Mouse (Mus musculus) c-Kit-positive CD71-positive TER-119-positive erythroid progenitor cells, embryonic 14.5 days (primary cell): ENCODE data around the gene Rapgef3.

Source experiments
- DNase-seq: peaks from one replicate; pipeline ENCODE4 v3.0.0-alpha.2; 2013; ENCODE audit warnings: low spot score

Rapgef3 gene

GRCm38 (mm10) chr15:97746278-97746677 lies 21.5 kb downstream of the Rapgef3 start:
- no peak for DNase-seq

- no peak for DNase-seq
These were observed 22.4 kb downstream of the Rapgef3 start for GRCm38 (mm10) chr15:97745331-97745730.

GRCm38 (mm10) chr15:97744930-97745329 lies 22.8 kb downstream of the Rapgef3 start:
- no peak for DNase-seq

GRCm38 (mm10) chr15:97743961-97744525 lies 23.7 kb downstream of the Rapgef3 start:
- DNase-seq: no peak

- DNase-seq: no peak
These were observed 24.6 kb downstream of the Rapgef3 start for GRCm38 (mm10) chr15:97743210-97743609.

- no peak for DNase-seq
These were observed 25.2 kb downstream of the Rapgef3 start for GRCm38 (mm10) chr15:97742600-97742999.

- no peak for DNase-seq
These were observed 25.7 kb downstream of the Rapgef3 start for GRCm38 (mm10) chr15:97742074-97742473.

- DNase-seq: no peak
These were observed 26.1 kb downstream of the Rapgef3 start for GRCm38 (mm10) chr15:97741662-97742061.

DNA sequence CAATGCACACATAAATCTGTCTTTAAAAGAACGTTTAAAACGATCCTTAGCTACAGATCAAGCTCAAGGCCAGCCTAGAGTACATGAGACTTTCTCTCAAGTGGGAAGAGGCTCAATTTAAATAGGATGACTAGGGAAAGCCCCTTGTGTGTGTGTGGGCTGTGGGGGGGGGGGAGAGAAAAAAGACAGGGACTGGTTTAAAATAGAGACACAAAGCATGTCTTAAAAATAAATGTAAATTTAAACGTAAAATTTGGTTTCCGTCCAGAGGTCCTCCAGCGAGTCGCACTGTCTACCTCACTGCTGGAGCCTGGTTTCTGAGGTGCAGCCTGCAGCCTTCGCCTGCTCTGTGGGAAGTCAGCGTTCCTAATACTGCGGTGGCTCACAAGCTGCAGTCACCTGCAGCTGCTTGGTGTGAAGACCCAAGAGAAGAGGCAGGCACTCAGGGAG lies 27.5 kb downstream of the Rapgef3 start:
- no peak for DNase-seq

GRCm38 (mm10) chr15:97738923-97739322 lies 28.8 kb downstream of the Rapgef3 start:
- DNase-seq: no peak

- no peak for DNase-seq
These were observed 35.8 kb downstream of the Rapgef3 start for GRCm38 (mm10) chr15:97731988-97732387.

DNA sequence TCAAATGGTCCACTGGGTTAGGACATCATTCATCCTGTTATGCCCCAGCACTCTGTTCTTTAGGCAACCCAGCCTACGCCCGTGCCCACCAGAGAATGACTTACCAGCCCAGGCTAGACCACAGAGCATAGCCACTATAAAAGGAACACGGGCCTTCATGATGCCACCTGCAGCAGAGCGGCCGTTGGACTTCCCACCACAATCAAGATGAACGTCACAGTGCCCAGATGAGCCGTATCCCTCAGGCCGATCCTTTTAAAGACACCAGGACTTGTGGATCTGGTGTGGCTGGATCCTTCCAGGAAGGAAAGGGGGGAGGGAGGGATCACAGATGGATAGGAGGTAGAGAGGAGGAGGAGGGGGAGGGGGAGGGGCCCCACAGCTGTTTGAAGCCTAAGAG lies 36.7 kb downstream of the Rapgef3 start, which contains the start of gene Endou:
Gene Endou (minus strand): TSS at position 229 of the 400 bp plus-strand sequence.
- DNase-seq: no peak

DNA sequence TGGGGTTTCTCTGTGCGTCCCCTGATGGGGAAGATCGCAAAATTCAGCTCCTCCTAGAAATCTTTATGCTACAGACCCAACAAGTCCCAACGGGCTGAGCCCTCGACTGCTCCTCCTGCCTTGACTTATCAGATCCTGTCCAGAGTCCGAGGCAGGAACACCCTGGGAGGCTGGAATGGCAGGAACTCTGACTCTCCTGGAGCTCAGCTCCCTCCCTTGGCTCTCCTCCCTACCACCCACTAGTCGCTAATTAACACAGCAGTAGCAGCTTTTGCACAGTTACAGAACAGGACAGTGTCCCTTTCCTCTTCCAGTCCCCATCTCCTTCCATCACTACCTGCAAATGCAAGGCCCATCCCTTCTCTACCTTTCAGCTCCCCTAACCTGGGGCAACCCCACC lies 37.4 kb downstream of the Rapgef3 start:
- DNase-seq: no peak

DNA sequence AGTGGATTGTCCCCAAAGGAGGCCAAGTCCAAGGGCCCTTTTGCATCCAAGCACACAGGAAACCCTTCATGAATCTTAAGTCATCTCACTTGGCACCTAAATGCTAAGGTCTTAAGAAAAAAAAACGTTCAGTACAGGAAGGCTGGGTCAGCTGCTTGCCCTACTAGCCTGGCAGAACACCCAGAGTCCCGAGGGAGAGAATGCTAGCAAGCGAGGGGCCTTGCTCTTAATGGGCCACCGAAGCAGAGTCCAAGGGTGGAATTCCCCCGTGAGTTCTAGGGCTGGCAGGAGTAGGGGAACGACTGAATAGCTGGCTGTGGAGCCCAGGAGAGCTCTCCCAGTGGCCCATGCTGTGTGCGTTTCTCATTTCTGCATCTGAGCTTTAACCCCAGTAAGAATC lies 39.0 kb downstream of the Rapgef3 start:
- no peak for DNase-seq

GRCm38 (mm10) chr15:97728394-97728793 lies 39.4 kb downstream of the Rapgef3 start:
- no peak for DNase-seq

DNA sequence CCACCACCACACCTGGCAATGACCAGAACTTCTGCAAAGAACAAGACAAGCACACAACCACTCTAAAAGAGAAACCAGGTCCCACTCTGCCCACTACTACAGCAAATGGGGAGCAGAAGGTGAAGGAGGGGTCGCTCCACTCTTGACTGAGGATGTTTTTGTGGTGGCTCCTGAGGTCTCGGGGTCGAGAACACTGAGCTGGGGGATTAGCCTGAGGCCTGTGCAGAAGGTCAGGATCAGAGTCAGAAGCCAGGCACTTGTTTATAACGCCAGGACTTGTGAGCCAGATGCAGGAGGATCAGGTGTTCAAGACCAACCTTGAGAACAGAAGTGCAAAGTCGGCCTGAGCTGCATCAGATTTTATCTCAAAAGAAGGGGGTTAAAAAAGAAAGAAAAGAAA lies 40.3 kb downstream of the Rapgef3 start:
- DNase-seq: no peak

DNA sequence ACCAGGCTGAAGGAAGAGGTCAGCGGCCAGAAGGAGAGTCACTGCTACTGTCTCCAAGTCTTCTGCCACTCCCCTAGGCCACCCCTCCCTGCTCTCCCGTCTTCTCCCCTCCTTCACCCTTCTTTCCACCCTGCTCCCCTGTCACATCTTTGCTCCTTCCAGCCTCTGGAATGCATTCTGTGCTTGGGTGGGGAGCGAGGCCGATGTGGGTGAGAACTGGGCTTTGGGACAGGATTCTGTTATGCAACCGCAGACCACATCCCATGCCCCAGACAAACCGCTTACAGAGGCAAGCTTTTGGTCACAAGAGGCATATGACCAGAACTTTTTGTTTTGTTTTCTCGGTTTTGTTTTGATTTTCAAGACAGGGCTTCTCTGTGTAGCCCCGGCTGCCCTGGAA lies 40.7 kb downstream of the Rapgef3 start:
- no peak for DNase-seq

DNA sequence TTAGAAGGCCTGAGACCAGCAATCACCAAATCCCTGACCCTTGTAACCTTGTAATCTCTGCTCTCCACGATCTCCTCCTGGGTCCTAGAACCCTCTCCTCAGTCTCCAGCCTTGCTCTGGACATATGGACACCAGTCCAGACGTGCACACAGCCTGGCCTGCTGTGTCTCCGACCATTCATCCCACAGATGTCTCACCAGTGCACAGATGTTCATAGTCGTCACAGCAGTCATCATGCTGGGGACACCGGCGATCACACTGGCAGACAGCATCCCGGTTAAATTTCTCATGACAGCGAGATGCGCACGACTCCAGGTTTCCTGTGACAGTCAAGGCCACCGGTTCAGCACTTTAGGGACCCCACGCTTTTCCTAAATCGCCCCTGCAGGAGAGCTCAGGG lies 41.5 kb downstream of the Rapgef3 start:
- no peak for DNase-seq

GRCm38 (mm10) chr15:97725198-97725785 lies 42.5 kb downstream of the Rapgef3 start:
- no peak for DNase-seq

GRCm38 (mm10) chr15:97724346-97725197 lies 43.2 kb downstream of the Rapgef3 start:
- DNase-seq: no peak

- no peak for DNase-seq
These were observed 44.0 kb downstream of the Rapgef3 start for GRCm38 (mm10) chr15:97723536-97724345.

GRCm38 (mm10) chr15:97721008-97721701 lies 46.6 kb downstream of the Rapgef3 start:
- DNase-seq: no peak
